Mouse (Mus musculus): Measurements from ENCODE around the gene Sema6c. TPM values are rescaled to one million over a fixed set of nuclear protein-coding genes. Genes with fewer than 3 reads are reported as not detected.

Gene Sema6c
- polyA plus RNA-seq, 1 experiment from 2014 or later: 22.6 TPM

DNA sequence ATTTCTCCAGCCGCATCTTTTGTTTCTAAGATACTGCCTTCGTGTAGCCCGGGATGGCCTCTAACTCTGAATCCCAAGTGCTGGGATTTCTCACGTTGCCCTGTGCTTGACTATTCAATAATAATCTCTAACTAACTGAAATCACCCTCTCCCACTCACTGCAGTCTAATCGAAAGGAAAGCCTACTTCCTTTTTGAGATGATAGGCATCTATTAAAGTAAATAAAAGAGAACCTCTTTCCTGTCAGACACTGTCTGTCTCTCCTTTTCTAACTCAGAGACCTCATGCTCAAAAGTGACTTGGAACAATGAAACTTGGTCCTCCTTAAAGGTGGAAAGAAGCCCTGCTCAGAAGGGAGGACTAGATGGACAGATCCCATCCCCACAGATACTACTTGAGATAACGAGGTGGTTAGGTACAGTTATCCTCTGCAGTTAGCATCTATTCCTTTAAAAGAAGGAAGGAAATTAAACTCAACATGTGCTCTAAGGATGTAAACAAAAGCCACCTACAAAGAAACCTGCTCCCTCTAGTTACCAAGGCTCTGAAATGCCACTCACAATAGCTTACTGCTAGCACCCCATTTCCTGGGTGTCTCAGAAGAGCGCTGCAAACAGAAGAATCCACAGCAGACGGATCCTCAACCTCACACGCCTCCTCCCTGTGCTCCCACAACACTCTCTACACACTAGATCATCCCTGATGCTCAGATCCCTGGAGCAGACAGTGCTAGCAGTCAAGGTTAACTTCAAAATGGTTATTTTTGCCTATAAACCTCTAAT lies 24.7 kb downstream of the Sema6c start:
- no peak for DNase-seq (ENCODE audit: low spot score)
- WGBS: 97% methylated on average over 9 of the region's 9 CpGs
- no peak overlapping the region for H3K4me3 ChIP-seq (ENCODE audit: low read depth, low read length)

DNA sequence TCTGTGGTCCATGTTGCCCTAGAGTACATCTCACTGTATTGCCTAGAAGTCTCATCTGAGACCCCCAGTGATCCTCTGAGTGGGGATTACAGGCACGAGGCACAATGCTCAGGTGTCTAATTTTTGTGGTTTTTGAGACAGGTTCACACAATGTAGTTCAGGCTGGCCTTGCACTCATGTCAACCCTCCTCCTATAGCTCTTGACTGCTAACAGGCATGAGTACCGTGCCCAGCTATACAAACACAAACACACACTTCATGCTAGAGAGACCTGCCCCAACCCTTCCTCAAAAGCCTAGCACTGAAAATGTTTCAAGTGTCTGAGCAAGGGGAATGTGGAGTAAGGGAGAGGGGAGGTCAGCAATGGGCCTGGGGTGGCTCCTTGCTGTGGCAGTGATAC lies 25.8 kb downstream of the Sema6c start:
- 91% methylated on average over 2 of the region's 2 CpGs for WGBS
- no peak overlapping the region for H3K4me2 ChIP-seq (replicated peaks; ENCODE audit: low read depth, low read length)
- no peak overlapping the region for H3K4me3 ChIP-seq (ENCODE audit: low read depth, low read length)
- H3K27me3 ChIP-seq (ENCODE audit: control insufficient read depth, insufficient read depth, low read length): no peaks in the 10 kb centered on the region
- H3K36me3 ChIP-seq (ENCODE audit: control insufficient read depth, insufficient read depth, low read length): peaks cover 6% of the 10 kb centered on the region
- DNase-seq (ENCODE audit: low spot score) (no peak), ATAC-seq (ENCODE audit: low FRiP score) (no peak)
- H3K9me3 ChIP-seq (ENCODE audit: control insufficient read depth, low read length): no peaks in the 10 kb centered on the region
- no peaks in the 10 kb centered on the region for H3K4me1 ChIP-seq (replicated peaks; ENCODE audit: control insufficient read depth, insufficient read depth, low read length)
- H3K27ac ChIP-seq (ENCODE audit: low read depth, low read length): no peak overlapping the region
- H3K9ac ChIP-seq (ENCODE audit: low read depth, low read length): no peak overlapping the region

More for the DNA sequence above, 24.7 kb downstream of the Sema6c start:
- no peaks in the 10 kb centered on the region for H3K9me3 ChIP-seq (ENCODE audit: control insufficient read depth, low read length)
- no peak for ATAC-seq (ENCODE audit: low FRiP score)
- H3K27me3 ChIP-seq (ENCODE audit: control insufficient read depth, insufficient read depth, low read length): no peaks in the 10 kb centered on the region
- H3K4me2 ChIP-seq (replicated peaks; ENCODE audit: low read depth, low read length): no peak overlapping the region
- H3K4me1 ChIP-seq (replicated peaks; ENCODE audit: control insufficient read depth, insufficient read depth, low read length): no peaks in the 10 kb centered on the region
- peaks cover 2% of the 10 kb centered on the region for H3K36me3 ChIP-seq (ENCODE audit: control insufficient read depth, insufficient read depth, low read length)
- no peak overlapping the region for H3K27ac ChIP-seq (ENCODE audit: low read depth, low read length)
- H3K9ac ChIP-seq (ENCODE audit: low read depth, low read length): no peak overlapping the region

DNA sequence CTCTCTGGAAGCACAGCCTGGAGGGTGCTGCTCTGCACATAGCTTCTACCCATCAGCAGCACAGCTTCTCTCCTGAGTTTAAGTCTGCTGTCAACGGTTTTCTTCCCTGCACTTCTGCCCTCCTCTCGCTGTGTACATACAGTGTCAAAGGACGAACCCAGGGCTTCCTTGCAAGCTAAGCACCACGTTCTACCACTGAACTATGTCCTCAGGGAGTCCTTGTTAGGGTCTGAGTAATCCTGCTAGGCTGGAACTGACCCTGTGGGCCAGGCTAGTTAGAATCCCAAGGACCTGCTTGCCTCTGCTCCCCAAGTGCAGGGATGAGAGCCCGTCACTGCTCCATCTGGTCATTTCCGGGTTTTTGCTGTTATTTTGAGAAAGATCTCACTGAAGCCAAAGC lies 26.6 kb downstream of the Sema6c start:
- 88% methylated on average over 6 of the region's 6 CpGs for WGBS
- Histone ChIP-seq H3K4me2 (replicated peaks; ENCODE audit: low read depth, low read length) (no peak overlapping the region), H3K9ac (ENCODE audit: low read depth, low read length) (no peak overlapping the region), H3K27ac (ENCODE audit: low read depth, low read length) (no peak overlapping the region), H3K4me1 (replicated peaks; ENCODE audit: control insufficient read depth, insufficient read depth, low read length) (no peaks in the 10 kb centered on the region), H3K36me3 (ENCODE audit: control insufficient read depth, insufficient read depth, low read length) (peaks cover 6% of the 10 kb centered on the region), H3K9me3 (ENCODE audit: control insufficient read depth, low read length) (no peaks in the 10 kb centered on the region), H3K27me3 (ENCODE audit: control insufficient read depth, insufficient read depth, low read length) (no peaks in the 10 kb centered on the region), H3K4me3 (ENCODE audit: low read depth, low read length) (no peak overlapping the region)
- DNase-seq (ENCODE audit: low spot score) (no peak), ATAC-seq (ENCODE audit: low FRiP score) (no peak)

DNA sequence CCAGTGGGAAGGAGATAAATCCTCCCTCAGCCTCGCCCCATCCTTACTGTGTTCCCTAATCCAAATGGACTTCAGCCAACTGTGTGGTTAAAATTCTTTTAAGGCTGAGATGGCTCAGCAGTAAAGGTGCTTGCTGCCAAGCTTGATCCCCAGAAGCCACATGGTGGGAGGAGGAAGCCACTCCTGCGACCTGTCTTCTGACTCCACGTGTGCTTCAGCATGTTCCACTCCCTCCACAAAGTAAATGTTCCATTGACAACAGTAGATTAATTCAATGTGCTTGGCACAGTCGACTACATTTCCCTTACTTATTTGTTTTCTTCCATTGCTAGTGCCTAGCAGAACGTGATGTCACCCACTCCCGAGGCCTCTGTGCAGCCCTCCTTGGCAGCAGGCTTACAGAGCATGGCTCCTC lies 34.5 kb downstream of the Sema6c start:
- no peaks in the 10 kb centered on the region for H3K27me3 ChIP-seq (ENCODE audit: control insufficient read depth, insufficient read depth, low read length)
- no peaks in the 10 kb centered on the region for H3K9me3 ChIP-seq (ENCODE audit: control insufficient read depth, low read length)
- H3K9ac ChIP-seq (ENCODE audit: low read depth, low read length): no peak overlapping the region
- 88% methylated on average over 6 of the region's 6 CpGs for WGBS
- H3K36me3 ChIP-seq (ENCODE audit: control insufficient read depth, insufficient read depth, low read length): 0 out of 2 replicates have a peak, but pooled peaks cover 6% of the 10 kb centered on the region
- H3K4me2 ChIP-seq (replicated peaks; ENCODE audit: low read depth, low read length): no peak overlapping the region
- DNase-seq (ENCODE audit: low spot score) (no peak), ATAC-seq (ENCODE audit: low FRiP score) (no peak)
- H3K27ac ChIP-seq (ENCODE audit: low read depth, low read length): no peak overlapping the region
- no peaks in the 10 kb centered on the region for H3K4me1 ChIP-seq (replicated peaks; ENCODE audit: control insufficient read depth, insufficient read depth, low read length)
- no peak overlapping the region for H3K4me3 ChIP-seq (ENCODE audit: low read depth, low read length)

DNA sequence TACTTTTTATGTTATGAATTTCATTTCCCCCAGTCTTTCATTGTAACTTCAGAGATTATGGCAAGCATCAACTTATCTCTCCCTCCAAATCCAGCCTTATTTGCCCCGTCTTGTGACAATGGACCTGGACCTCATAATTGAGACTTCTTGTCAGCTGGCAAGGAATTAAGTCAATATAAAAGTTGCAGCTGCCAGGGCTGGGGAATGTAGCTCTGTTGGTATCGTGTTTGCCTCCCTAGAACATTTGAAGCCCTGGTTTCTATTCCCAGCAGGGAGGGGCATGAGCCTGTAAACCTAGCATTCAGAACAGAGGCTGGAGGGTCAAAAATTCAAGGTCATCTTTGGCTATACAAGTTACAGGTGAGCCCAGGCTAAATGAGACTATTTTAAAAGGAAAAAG lies 35.5 kb downstream of the Sema6c start:
- H3K4me1 ChIP-seq (replicated peaks; ENCODE audit: control insufficient read depth, insufficient read depth, low read length): no peaks in the 10 kb centered on the region
- ATAC-seq (ENCODE audit: low FRiP score) (no peak), DNase-seq (ENCODE audit: low spot score) (no peak)
- WGBS: 93% methylated on average over 2 of the region's 2 CpGs
- H3K27ac ChIP-seq (ENCODE audit: low read depth, low read length): no peak overlapping the region
- 0 out of 2 replicates have a peak, but pooled peaks cover 5% of the 10 kb centered on the region for H3K36me3 ChIP-seq (ENCODE audit: control insufficient read depth, insufficient read depth, low read length)
- no peaks in the 10 kb centered on the region for H3K27me3 ChIP-seq (ENCODE audit: control insufficient read depth, insufficient read depth, low read length)
- H3K9ac ChIP-seq (ENCODE audit: low read depth, low read length): no peak overlapping the region
- no peak overlapping the region for H3K4me3 ChIP-seq (ENCODE audit: low read depth, low read length)
- no peak overlapping the region for H3K4me2 ChIP-seq (replicated peaks; ENCODE audit: low read depth, low read length)
- no peaks in the 10 kb centered on the region for H3K9me3 ChIP-seq (ENCODE audit: control insufficient read depth, low read length)

DNA sequence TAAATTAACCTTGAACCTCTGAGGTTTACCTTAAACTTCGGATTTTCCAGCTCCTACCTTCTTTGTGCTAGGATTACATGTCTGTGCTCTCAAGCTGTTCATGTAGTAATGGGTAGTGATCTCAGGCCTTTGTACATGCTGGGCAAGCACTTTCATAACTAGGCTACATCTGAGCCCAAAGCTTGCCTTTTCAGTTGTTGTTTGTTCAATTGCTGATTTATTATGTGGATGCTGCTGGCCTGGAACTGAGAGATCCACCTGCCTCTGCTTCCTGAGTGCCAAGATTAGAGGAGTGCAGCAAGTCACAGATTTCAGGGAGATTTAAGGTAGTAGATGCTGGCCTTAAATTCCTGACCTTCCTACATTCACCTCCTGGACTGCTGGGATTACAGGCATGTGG lies 38.8 kb downstream of the Sema6c start:
- Histone ChIP-seq H3K36me3 (ENCODE audit: control insufficient read depth, insufficient read depth, low read length) (peaks cover 12% of the 10 kb centered on the region; the same call in 1 of the 2 replicates), H3K27me3 (ENCODE audit: control insufficient read depth, insufficient read depth, low read length) (no peaks in the 10 kb centered on the region), H3K4me2 (replicated peaks; ENCODE audit: low read depth, low read length) (no peak overlapping the region), H3K9ac (ENCODE audit: low read depth, low read length) (no peak overlapping the region), H3K4me3 (ENCODE audit: low read depth, low read length) (no peak overlapping the region), H3K4me1 (replicated peaks; ENCODE audit: control insufficient read depth, insufficient read depth, low read length) (no peaks in the 10 kb centered on the region), H3K27ac (ENCODE audit: low read depth, low read length) (no peak overlapping the region), H3K9me3 (ENCODE audit: control insufficient read depth, low read length) (no peaks in the 10 kb centered on the region)
- DNase-seq (ENCODE audit: low spot score) (no peak), ATAC-seq (ENCODE audit: low FRiP score) (no peak)
- 76% methylated on average over 1 of the region's 1 CpGs for WGBS

DNA sequence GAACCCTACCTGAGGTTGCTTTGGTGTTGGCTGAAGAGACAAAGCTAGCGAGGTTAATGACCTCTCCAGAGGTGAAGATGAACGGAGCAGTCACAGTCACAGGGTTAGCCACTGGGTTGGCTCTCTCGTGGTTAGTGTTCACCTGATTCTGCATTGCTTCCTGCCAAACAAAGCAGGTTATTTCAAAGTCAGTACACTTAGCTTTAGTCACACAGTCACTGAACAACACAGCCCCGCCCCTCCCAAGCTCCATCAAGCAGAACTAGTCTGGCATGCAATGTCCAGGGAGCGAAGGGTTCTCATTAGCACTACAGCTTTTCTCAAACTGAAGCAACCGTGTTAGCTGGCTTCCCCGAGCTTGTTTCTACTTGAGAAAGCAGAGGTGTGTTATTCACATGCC lies 39.9 kb downstream of the Sema6c start:
- 82% methylated on average over 7 of the region's 7 CpGs for WGBS
- Histone ChIP-seq H3K9me3 (ENCODE audit: control insufficient read depth, low read length) (no peaks in the 10 kb centered on the region), H3K4me1 (replicated peaks; ENCODE audit: control insufficient read depth, insufficient read depth, low read length) (no peaks in the 10 kb centered on the region), H3K9ac (ENCODE audit: low read depth, low read length) (no peak overlapping the region), H3K36me3 (ENCODE audit: control insufficient read depth, insufficient read depth, low read length) (peaks cover 12% of the 10 kb centered on the region; the same call in 1 of the 2 replicates), H3K4me3 (ENCODE audit: low read depth, low read length) (no peak overlapping the region), H3K27ac (ENCODE audit: low read depth, low read length) (no peak overlapping the region), H3K4me2 (replicated peaks; ENCODE audit: low read depth, low read length) (no peak overlapping the region), H3K27me3 (ENCODE audit: control insufficient read depth, insufficient read depth, low read length) (no peaks in the 10 kb centered on the region)
- ATAC-seq (ENCODE audit: low FRiP score) (no peak), DNase-seq (ENCODE audit: low spot score) (no peak)

DNA sequence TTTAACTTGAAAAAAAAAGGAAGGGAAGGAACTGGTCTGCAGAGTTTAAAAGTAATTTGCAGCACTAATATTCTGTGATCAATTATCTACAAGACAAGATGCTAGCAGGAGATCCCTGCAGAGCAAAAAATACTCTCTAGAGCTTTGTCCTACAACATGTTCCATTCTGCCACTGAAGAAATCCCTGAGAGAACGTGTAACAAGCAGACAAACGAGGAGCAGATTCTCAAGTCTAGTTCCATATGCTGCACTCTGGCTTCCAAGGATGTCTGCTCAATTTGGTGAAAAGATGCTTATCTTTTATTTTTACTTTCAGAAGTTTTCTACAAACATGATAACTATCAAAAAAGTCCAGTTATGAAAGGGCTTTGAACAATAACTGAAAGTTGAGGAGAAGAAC lies 40.3 kb downstream of the Sema6c start:
- 80% methylated on average over 2 of the region's 2 CpGs for WGBS
- Histone ChIP-seq H3K27me3 (ENCODE audit: control insufficient read depth, insufficient read depth, low read length) (no peaks in the 10 kb centered on the region), H3K4me3 (ENCODE audit: low read depth, low read length) (no peak overlapping the region), H3K4me1 (replicated peaks; ENCODE audit: control insufficient read depth, insufficient read depth, low read length) (no peaks in the 10 kb centered on the region), H3K9ac (ENCODE audit: low read depth, low read length) (no peak overlapping the region), H3K27ac (ENCODE audit: low read depth, low read length) (no peak overlapping the region), H3K4me2 (replicated peaks; ENCODE audit: low read depth, low read length) (no peak overlapping the region), H3K9me3 (ENCODE audit: control insufficient read depth, low read length) (no peaks in the 10 kb centered on the region), H3K36me3 (ENCODE audit: control insufficient read depth, insufficient read depth, low read length) (peaks cover 12% of the 10 kb centered on the region; the same call in 1 of the 2 replicates)
- no peak for ATAC-seq (ENCODE audit: low FRiP score)
- DNase-seq (ENCODE audit: low spot score): no peak

DNA sequence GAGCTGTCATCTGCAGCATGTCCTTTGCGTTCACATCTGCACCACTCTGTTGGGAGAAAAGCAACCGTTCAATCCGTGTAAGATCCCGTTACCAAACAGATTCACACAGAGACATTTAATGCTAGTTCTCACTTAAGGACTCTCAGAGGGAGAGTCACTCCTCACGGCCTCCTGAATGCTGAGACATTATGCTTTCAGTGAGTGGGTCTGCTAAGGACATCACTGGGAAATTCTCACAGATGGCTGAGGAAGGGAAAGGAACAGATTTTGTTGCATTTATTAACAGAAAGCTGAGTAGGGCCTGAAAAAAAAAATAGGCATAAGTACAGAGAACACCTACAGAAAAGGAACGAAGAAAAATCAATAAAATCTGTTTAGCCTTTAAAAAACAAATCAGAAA lies 43.6 kb downstream of the Sema6c start:
- Histone ChIP-seq H3K27me3 (ENCODE audit: control insufficient read depth, insufficient read depth, low read length) (no peaks in the 10 kb centered on the region), H3K9me3 (ENCODE audit: control insufficient read depth, low read length) (no peaks in the 10 kb centered on the region), H3K4me1 (replicated peaks; ENCODE audit: control insufficient read depth, insufficient read depth, low read length) (no peaks in the 10 kb centered on the region), H3K36me3 (ENCODE audit: control insufficient read depth, insufficient read depth, low read length) (peaks cover 15% of the 10 kb centered on the region; the same call in 1 of the 2 replicates), H3K4me2 (replicated peaks; ENCODE audit: low read depth, low read length) (no peak overlapping the region), H3K4me3 (ENCODE audit: low read depth, low read length) (no peak overlapping the region), H3K9ac (ENCODE audit: low read depth, low read length) (no peak overlapping the region), H3K27ac (ENCODE audit: low read depth, low read length) (no peak overlapping the region)
- no peak for ATAC-seq (ENCODE audit: low FRiP score)
- 92% methylated on average over 6 of the region's 6 CpGs for WGBS
- no peak for DNase-seq (ENCODE audit: low spot score)
